Mouse (Mus musculus) stomach, embryonic 15.5 days (tissue): ENCODE data around the gene Olfr680-ps1. TPM values are rescaled to one million over a fixed set of nuclear protein-coding genes. Genes with fewer than 3 reads are reported as not detected.
"Not testable (repeated sequence)": the region's sequence is repeated elsewhere in the genome, so short reads cannot be mapped to it uniquely, and the experiment has no call there.

Experiments used
- ATAC-seq: fragments of 200-750 bp; cut with Nextera tagmentation; 2 replicates; pipeline ENCODE4 v1.8.0; 2017; ENCODE audit warnings: low read depth, moderate number of reproducible peaks, moderate TSS enrichment; ENCODE audit not compliant: insufficient read depth, low FRiP score
- H3K27ac ChIP-seq: fragments of 300-500 bp; sonication (generic); 2 replicates; pipeline ENCODE4 v1.5.1; 2015; ENCODE audit warnings: mild to moderate bottlenecking, inconsistent platforms
- H3K27me3 ChIP-seq: fragments of 300-500 bp; sonication (generic); replicated peaks from 2 replicates; pipeline ENCODE4 v1.6.1; 2015; ENCODE audit warnings: inconsistent platforms
- H3K36me3 ChIP-seq: fragments of 300-500 bp; sonication (generic); 2 replicates; pipeline ENCODE4 v1.6.1; 2015; ENCODE audit warnings: inconsistent platforms
- H3K4me1 ChIP-seq: fragments of 300-500 bp; sonication (generic); 2 replicates; pipeline ENCODE4 v1.6.1; 2015; ENCODE audit warnings: inconsistent platforms
- H3K4me2 ChIP-seq: fragments of 300-500 bp; sonication (generic); 2 replicates; pipeline ENCODE4 v1.6.1; 2015; ENCODE audit warnings: mild to moderate bottlenecking, inconsistent platforms
- H3K4me3 ChIP-seq: fragments of 300-500 bp; sonication (generic); replicated peaks from 2 replicates; pipeline ENCODE4 v1.5.1; 2015; ENCODE audit warnings: inconsistent platforms
- H3K9ac ChIP-seq: fragments of 300-500 bp; sonication (generic); 2 replicates; pipeline ENCODE4 v1.6.1; 2015; ENCODE audit warnings: inconsistent platforms
- H3K9me3 ChIP-seq: fragments of 300-500 bp; sonication (generic); 2 replicates; pipeline ENCODE4 v1.6.1; 2016; ENCODE audit warnings: inconsistent platforms
- WGBS: fragments of 180-500 bp; shearing (Covaris S2); methylation state at CpG from one replicate; pipeline ENCODE4 v1.1.7; 2015; 5-methylcytosine and 5-hydroxymethylcytosine counted together
- polyA plus RNA-seq: library from polyadenylated mRNA; unstranded; fragments of >200 nt; fragmentation: Nextera tagmentation; extraction: Ambion mirVana; gene quantifications from 2 replicates; pipeline ENCODE4 v1.2.1, GENCODE M21; 2015

The Olfr680-ps1 gene
- not detected in 2 replicates for polyA plus RNA-seq

GRCm38 (mm10) chr7:105092717-105093116 lies at the start of gene Olfr680-ps1:
Gene Olfr680-ps1 (minus strand): TSS chr7:105092817.
- not testable (repeated sequence) for H3K27ac ChIP-seq, H3K4me1 ChIP-seq, H3K4me2 ChIP-seq, H3K27me3 ChIP-seq, H3K9ac ChIP-seq, H3K9me3 ChIP-seq, ATAC-seq, H3K4me3 ChIP-seq, H3K36me3 ChIP-seq

- WGBS: 63% methylated on average over 2 of the region's 2 CpGs
Observed at GRCm38 (mm10) chr7:105141275-105141674, 48.7 kb upstream of the Olfr680-ps1 start.

GRCm38 (mm10) chr7:105116536-105116935 lies 23.9 kb upstream of the Olfr680-ps1 start, which contains the start of gene Olfr681:
Gene Olfr681 (plus strand): TSS chr7:105116836.
- Histone ChIP-seq H3K27me3 (no peaks in the 10 kb centered on the region), H3K9me3 (no peaks in the 10 kb centered on the region), H3K27ac (no peak within 1 kb of the TSS), H3K9ac (no peak within 1 kb of the TSS), H3K36me3 (no peaks in the 10 kb centered on the region), H3K4me1 (no peaks in the 10 kb centered on the region), H3K4me3 (no peak within 1 kb of the TSS), H3K4me2 (no peak within 1 kb of the TSS)
- ATAC-seq: no peak

More at GRCm38 (mm10) chr7:105141275-105141674, 48.7 kb upstream of the Olfr680-ps1 start:
- no peaks in the 10 kb centered on the region for H3K4me1 ChIP-seq
- no peak for ATAC-seq
- no peak overlapping the region for H3K27ac ChIP-seq
- H3K4me2 ChIP-seq: no peak overlapping the region
- H3K9ac ChIP-seq: no peak overlapping the region
- no peak overlapping the region for H3K4me3 ChIP-seq
- no peaks in the 10 kb centered on the region for H3K27me3 ChIP-seq
- H3K9me3 ChIP-seq: no peaks in the 10 kb centered on the region
- no peaks in the 10 kb centered on the region for H3K36me3 ChIP-seq

- 66% methylated on average over 1 of the region's 1 CpGs for WGBS
- H3K36me3 ChIP-seq: no peaks in the 10 kb centered on the region
- ATAC-seq: no peak
Observed at GRCm38 (mm10) chr7:105080905-105081304, 11.7 kb downstream of the Olfr680-ps1 start, which contains the start of gene Olfr679. Gene Olfr679 (plus strand): TSS chr7:105081205.

GRCm38 (mm10) chr7:105064175-105064574 lies 28.4 kb downstream of the Olfr680-ps1 start, which contains the start of gene Olfr678:
Gene Olfr678 (plus strand): TSS chr7:105064475.
- Histone ChIP-seq H3K4me1 (no peaks in the 10 kb centered on the region), H3K4me2 (no peak within 1 kb of the TSS), H3K36me3 (no peaks in the 10 kb centered on the region), H3K9ac (no peak within 1 kb of the TSS), H3K27me3 (no peaks in the 10 kb centered on the region), H3K9me3 (no peaks in the 10 kb centered on the region), H3K4me3 (no peak within 1 kb of the TSS), H3K27ac (no peak within 1 kb of the TSS)
- WGBS: 80% methylated on average over 1 of the region's 1 CpGs
- no peak for ATAC-seq

More at GRCm38 (mm10) chr7:105080905-105081304, 11.7 kb downstream of the Olfr680-ps1 start, which contains the start of gene Olfr679:
- no peaks in the 10 kb centered on the region for H3K4me1 ChIP-seq
- H3K9ac ChIP-seq: no peak within 1 kb of the TSS
- H3K27ac ChIP-seq: no peak within 1 kb of the TSS
- H3K27me3 ChIP-seq: no peaks in the 10 kb centered on the region
- no peak within 1 kb of the TSS for H3K4me2 ChIP-seq
- H3K4me3 ChIP-seq: no peak within 1 kb of the TSS
- no peaks in the 10 kb centered on the region for H3K9me3 ChIP-seq

- H3K9ac ChIP-seq: no peak overlapping the region
- no peak overlapping the region for H3K4me2 ChIP-seq
- no peak for ATAC-seq
- no peaks in the 10 kb centered on the region for H3K4me1 ChIP-seq
- no peaks in the 10 kb centered on the region for H3K27me3 ChIP-seq
- H3K27ac ChIP-seq: no peak overlapping the region
- no peaks in the 10 kb centered on the region for H3K36me3 ChIP-seq
- H3K9me3 ChIP-seq: no peaks in the 10 kb centered on the region
- no peak overlapping the region for H3K4me3 ChIP-seq
Observed at GRCm38 (mm10) chr7:105058951-105059350, 33.7 kb downstream of the Olfr680-ps1 start.

Other genes starting within 250 kb of the Olfr680-ps1 start
- not detected in 2 replicates for gene Usp17la, start 235.8 kb downstream of the Olfr680-ps1 start, polyA plus RNA-seq
- not detected in 2 replicates for gene Olfr665, start 214.8 kb downstream of the Olfr680-ps1 start, polyA plus RNA-seq
- not detected in 2 replicates for gene Olfr666, start 196.9 kb downstream of the Olfr680-ps1 start, polyA plus RNA-seq
- not detected in 2 replicates for gene Olfr667, start 171.3 kb downstream of the Olfr680-ps1 start, polyA plus RNA-seq
- gene Olfr668, start 164.8 kb downstream of the Olfr680-ps1 start, polyA plus RNA-seq: not detected in 2 replicates
- not detected in 2 replicates for gene Olfr669, start 158.6 kb downstream of the Olfr680-ps1 start, polyA plus RNA-seq
- not detected in 2 replicates for gene Olfr670, start 130.2 kb downstream of the Olfr680-ps1 start, polyA plus RNA-seq
- not detected in 2 replicates for gene Olfr671, start 113.7 kb downstream of the Olfr680-ps1 start, polyA plus RNA-seq
- gene Olfr672, start 90.8 kb downstream of the Olfr680-ps1 start, polyA plus RNA-seq: not detected in 2 replicates
- not detected in 2 replicates for gene Olfr675, start 64.4 kb downstream of the Olfr680-ps1 start, polyA plus RNA-seq
- not detected in 2 replicates for gene Olfr676, start 60.1 kb downstream of the Olfr680-ps1 start, polyA plus RNA-seq
- not detected in 2 replicates for gene Olfr677, start 41.4 kb downstream of the Olfr680-ps1 start, polyA plus RNA-seq
- not detected in 2 replicates for gene Olfr678, start 28.3 kb downstream of the Olfr680-ps1 start, polyA plus RNA-seq
- not detected in 2 replicates for gene Olfr679, start 11.6 kb downstream of the Olfr680-ps1 start, polyA plus RNA-seq
- gene Olfr681, start 24.0 kb upstream of the Olfr680-ps1 start, polyA plus RNA-seq: not detected in 2 replicates
- not detected in 2 replicates for gene Olfr683, start 54.2 kb upstream of the Olfr680-ps1 start, polyA plus RNA-seq
- gene Olfr684, start 70.8 kb upstream of the Olfr680-ps1 start, polyA plus RNA-seq: not detected in 2 replicates
- not detected in 2 replicates for gene Olfr685, start 93.2 kb upstream of the Olfr680-ps1 start, polyA plus RNA-seq
- gene Olfr686, start 114.7 kb upstream of the Olfr680-ps1 start, polyA plus RNA-seq: not detected in 2 replicates
- gene Olfr688, start 195.3 kb upstream of the Olfr680-ps1 start, polyA plus RNA-seq: not detected in 2 replicates
- gene Olfr689, start 218.3 kb upstream of the Olfr680-ps1 start, polyA plus RNA-seq: 0.08 TPM in 1 of 2 replicates, not detected in the other
- gene Olfr690, start 241.3 kb upstream of the Olfr680-ps1 start, polyA plus RNA-seq: not detected in 2 replicates
- not detected in 2 replicates for gene Olfr691, start 249.5 kb upstream of the Olfr680-ps1 start, polyA plus RNA-seq